9 mouse cellular contexts compared by ENCODE assay signal in the genomic region with DNA sequence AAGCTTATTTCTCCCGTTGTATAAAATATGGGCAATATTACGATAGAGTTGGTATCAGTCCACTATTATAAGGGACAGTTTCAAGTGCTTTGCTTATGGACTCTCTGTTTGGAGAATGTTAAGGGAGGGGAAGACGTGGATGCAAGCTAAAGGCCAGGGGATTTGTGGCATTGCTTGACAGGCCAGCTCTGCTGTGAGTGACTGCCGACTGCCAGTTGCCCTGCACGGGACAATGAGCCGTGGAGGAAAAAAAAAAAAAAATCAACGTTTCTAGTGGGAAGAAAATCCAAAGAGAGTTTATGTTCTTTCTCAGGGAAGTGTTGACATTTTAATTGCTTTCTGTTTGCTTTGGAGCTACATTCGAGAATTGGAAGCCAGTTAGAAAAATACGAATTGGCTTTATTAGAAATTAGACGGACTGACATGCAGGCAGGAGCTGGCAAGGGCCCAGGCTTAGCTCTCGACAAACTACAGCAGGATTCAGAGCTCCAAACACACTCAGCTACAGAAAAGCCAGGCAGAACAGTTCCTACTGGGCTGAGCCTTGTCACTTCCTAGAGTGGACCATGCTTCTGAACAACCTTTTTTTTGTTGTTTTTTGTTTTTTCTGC.
DNase-seq lines count a peak whose midpoint lies in the region; ATAC-seq lines count a peak whose summit lies in the region.
"Had no signal": no experiment of that assay in that cellular context is flagged by ENCODE, and none has a peak within 500 bp of the region (broad histone marks: within the 10 kb centered on the region; RNA-seq: fewer than 3 reads in every experiment).

No protein-coding gene starts in this region.

- no peak overlapping the region for H3K4me3 ChIP-seq in midbrain, embryonic 10.5 days
- H3K4me3 ChIP-seq in midbrain, embryonic 13.5 days (replicated peaks) = no peak overlapping the region
- H3K4me3 ChIP-seq in limb, embryonic 13.5 days = no peak overlapping the region

- no peak overlapping the region for H3K9ac ChIP-seq in midbrain, embryonic 13.5 days (replicated peaks)
- no peak overlapping the region; the same call in 1 of the 2 replicates for H3K9ac ChIP-seq in limb, embryonic 13.5 days

- ATAC-seq in midbrain, embryonic 13.5 days = no peak
- ATAC-seq in limb, embryonic 13.5 days (ENCODE audit: low FRiP score, low read depth) = no peak
- ATAC-seq in erythroid progenitor cell, adult 5-6 weeks (replicated peaks; ENCODE audit: low FRiP score, poor library complexity, severe bottlenecking) = no peak
- ATAC-seq: Patski had no signal

- no peak for DNase-seq in midbrain, embryonic 10.5 days (ENCODE audit: low spot score)
- DNase-seq in cerebellum, postnatal 25 days = peak; percentile 63 to 80
- peak; percentile 77 to 78 for DNase-seq in heart, postnatal 10 days
- DNase-seq in thymus, postnatal 36 days = no peak
- no peak for DNase-seq in ovary, adult 18-20 months (ENCODE audit: low spot score)

- H3K4me1 ChIP-seq in midbrain, embryonic 10.5 days = peaks cover 7% of the 10 kb centered on the region; the same call in 1 of the 2 replicates
- H3K4me1 ChIP-seq in midbrain, embryonic 13.5 days (replicated peaks) = peaks cover 3% of the 10 kb centered on the region; the same call in 1 of the 2 replicates
- H3K4me1 ChIP-seq in limb, embryonic 13.5 days = peaks cover 8% of the 10 kb centered on the region

- H3K4me2 ChIP-seq in midbrain, embryonic 13.5 days (replicated peaks) = no peak overlapping the region
- H3K4me2 ChIP-seq in limb, embryonic 13.5 days (replicated peaks) = peak overlapping the region; percentile 45

- H3K27me3 ChIP-seq in midbrain, embryonic 10.5 days (ENCODE audit: low read depth, poor library complexity, severe bottlenecking) = no peaks in the 10 kb centered on the region
- no peaks in the 10 kb centered on the region for H3K27me3 ChIP-seq in midbrain, embryonic 13.5 days
- no peaks in the 10 kb centered on the region for H3K27me3 ChIP-seq in limb, embryonic 13.5 days
- H3K27me3 ChIP-seq: Patski had no signal

- H3K9me3 ChIP-seq in midbrain, embryonic 10.5 days (replicated peaks) = no peaks in the 10 kb centered on the region
- no peaks in the 10 kb centered on the region for H3K9me3 ChIP-seq in midbrain, embryonic 13.5 days
- no peaks in the 10 kb centered on the region for H3K9me3 ChIP-seq in limb, embryonic 13.5 days

- 0 out of 2 replicates have a peak overlapping the region, but pooled peaks have one; percentile 23 for H3K27ac ChIP-seq in midbrain, embryonic 10.5 days (replicated peaks)
- H3K27ac ChIP-seq in midbrain, embryonic 13.5 days = no peak overlapping the region
- 0 out of 2 replicates have a peak overlapping the region, but pooled peaks have one; percentile 10 for H3K27ac ChIP-seq in limb, embryonic 13.5 days

- no peaks in the 10 kb centered on the region for H3K36me3 ChIP-seq in midbrain, embryonic 10.5 days
- no peaks in the 10 kb centered on the region for H3K36me3 ChIP-seq in midbrain, embryonic 13.5 days
- H3K36me3 ChIP-seq in limb, embryonic 13.5 days = no peaks in the 10 kb centered on the region

- intact Hi-C loops in heart, postnatal 10 days (cut with DNase I) = no loop called here

- 65% methylated on average over 11 of the region's 11 CpGs for WGBS in midbrain, embryonic 10.5 days
- WGBS in midbrain, embryonic 13.5 days = 49% methylated on average over 11 of the region's 11 CpGs
- WGBS in limb, embryonic 13.5 days = 16% methylated on average over 11 of the region's 11 CpGs

Comparison
In these comparisons a context has a peak if more than half of its experiments do, and no peak if none do; other contexts are left out.
1. DNase-seq: peak in cerebellum, postnatal 25 days (2 of 2) and heart, postnatal 10 days (2 of 2); none in midbrain, embryonic 10.5 days (single experiment), thymus, postnatal 36 days (0 of 2) and ovary, adult 18-20 months (single experiment).